Mouse (Mus musculus) heart, embryonic 16.5 days (tissue): Measurements from ENCODE around the gene B4gat1. TPM values are rescaled to one million over a fixed set of nuclear protein-coding genes. Genes with fewer than 3 reads are reported as not detected.

Source experiments
- ATAC-seq: fragments of 200-750 bp; cut with Nextera tagmentation; replicated peaks from 2 replicates; pipeline ENCODE4 v1.8.0; 2017; ENCODE audit warnings: moderate number of reproducible peaks; ENCODE audit not compliant: insufficient read depth, low FRiP score; ENCODE audit errors: extremely low read depth
- H3K27ac ChIP-seq: fragments of 300-500 bp; sonication (generic); 2 replicates; pipeline ENCODE4 v1.5.1; 2014; ENCODE audit warnings: mild to moderate bottlenecking, low read length, control low read depth, moderate library complexity
- H3K27me3 ChIP-seq: fragments of 300-500 bp; sonication (generic); 2 replicates; pipeline ENCODE4 v1.6.1; 2014; ENCODE audit warnings: low read length, mixed read lengths; ENCODE audit not compliant: control insufficient read depth, insufficient read depth
- H3K36me3 ChIP-seq: fragments of 300-500 bp; sonication (generic); 2 replicates; pipeline ENCODE4 v1.6.1; 2014; ENCODE audit not compliant: control insufficient read depth, insufficient read depth
- H3K4me1 ChIP-seq: fragments of 300-500 bp; sonication (generic); 2 replicates; pipeline ENCODE4 v1.6.1; 2014; ENCODE audit warnings: low read length, mixed read lengths; ENCODE audit not compliant: control insufficient read depth, insufficient read depth
- H3K4me2 ChIP-seq: fragments of 300-500 bp; sonication (generic); 2 replicates; pipeline ENCODE4 v1.6.1; 2014; ENCODE audit warnings: low read depth, mild to moderate bottlenecking, control low read depth, low read length
- H3K4me3 ChIP-seq: fragments of 300-500 bp; sonication (generic); 2 replicates; pipeline ENCODE4 v1.5.1; 2014; ENCODE audit warnings: mild to moderate bottlenecking, control low read depth, low read length
- H3K9ac ChIP-seq: fragments of 300-500 bp; sonication (generic); 2 replicates; pipeline ENCODE4 v1.6.1; 2014; ENCODE audit warnings: low read length, control low read depth
- H3K9me3 ChIP-seq: fragments of 300-500 bp; sonication (generic); replicated peaks from 2 replicates; pipeline ENCODE4 v1.6.1; 2016; ENCODE audit warnings: low read length; ENCODE audit not compliant: control insufficient read depth
- WGBS: fragments of 180-500 bp; shearing (Covaris S2); extraction: QIAGEN DNeasy Blood & Tissue Kit; methylation state at CpG from one replicate; pipeline ENCODE4 v1.1.7; 2014; 5-methylcytosine and 5-hydroxymethylcytosine counted together
- polyA plus RNA-seq: library from polyadenylated mRNA; unstranded; fragments of >200 nt; fragmentation: Nextera tagmentation; extraction: Ambion mirVana; gene quantifications from 2 replicates; pipeline ENCODE4 v1.2.1, GENCODE M21; 2015

B4gat1 gene
- polyA plus RNA-seq, 1 experiment from 2014 or later, result 43.5 TPM

GRCm38 (mm10) chr19:5071077-5071476 lies 32.5 kb downstream of the B4gat1 start:
- WGBS, result 23% methylated on average over 11 of the region's 11 CpGs
- Histone ChIP-seq H3K27ac (peak overlapping the region; percentile 43), H3K36me3 (no peaks in the 10 kb centered on the region), H3K9ac (peak overlapping the region; percentile 69), H3K4me2 (peak overlapping the region; percentile 65), H3K27me3 (peaks cover 22% of the 10 kb centered on the region), H3K9me3 (no peaks in the 10 kb centered on the region), H3K4me1 (peaks cover 24% of the 10 kb centered on the region), H3K4me3 (peak overlapping the region; percentile 59)
- no peak for ATAC-seq

DNA sequence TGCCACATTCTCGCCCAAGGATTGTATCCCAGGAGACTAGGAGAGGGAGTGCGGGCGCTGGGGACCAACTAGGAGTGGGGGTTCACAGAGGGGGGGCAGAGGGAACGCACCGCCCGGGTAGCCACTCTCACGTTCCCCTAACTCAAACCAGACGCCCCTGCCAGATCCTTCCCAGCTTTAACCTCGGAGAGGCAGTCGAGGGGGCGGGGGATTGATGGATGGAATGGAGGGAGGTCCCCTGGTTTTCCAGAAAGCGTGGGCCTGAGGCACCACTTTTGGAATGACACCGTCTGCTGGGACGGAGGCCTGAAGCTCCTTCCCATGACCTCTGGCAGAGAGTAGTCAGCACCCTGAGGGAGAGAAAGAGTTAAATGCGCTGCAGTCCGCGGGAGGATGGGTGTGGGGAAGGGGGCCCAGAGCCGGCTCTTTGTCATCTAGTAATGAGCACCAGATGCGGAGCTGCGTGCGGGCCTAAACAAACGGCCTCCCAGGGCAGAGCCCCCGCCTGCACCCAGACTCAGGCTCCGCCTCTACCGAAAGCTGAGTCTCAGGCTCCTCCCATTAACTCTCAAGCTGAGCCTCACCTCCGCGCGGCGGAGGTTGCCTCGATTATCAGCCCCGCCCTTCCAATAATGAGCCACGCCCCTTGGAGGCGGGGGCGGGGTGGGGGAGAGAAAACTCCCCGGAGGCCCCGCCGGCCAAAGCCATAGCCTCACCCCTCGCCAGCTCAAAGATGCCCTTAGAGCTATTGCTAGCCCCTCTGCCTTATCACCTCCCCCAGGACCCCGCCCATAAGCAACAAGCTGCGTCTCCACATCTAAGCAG lies 33.1 kb downstream of the B4gat1 start:
- Histone ChIP-seq H3K4me3 (peak overlapping the region; percentile 59), H3K27ac (peak overlapping the region; percentile 43), H3K9ac (peak overlapping the region; percentile 69), H3K4me2 (peak overlapping the region; percentile 65), H3K27me3 (peaks cover 22% of the 10 kb centered on the region), H3K36me3 (no peaks in the 10 kb centered on the region), H3K9me3 (no peaks in the 10 kb centered on the region), H3K4me1 (peaks cover 23% of the 10 kb centered on the region)
- 3% methylated on average over 40 of the region's 40 CpGs for WGBS
- peak; percentile 75 for ATAC-seq

GRCm38 (mm10) chr19:5072389-5073019 lies 33.9 kb downstream of the B4gat1 start:
- no peak for ATAC-seq
- Histone ChIP-seq H3K4me3 (peak overlapping the region; percentile 59), H3K4me1 (peaks cover 16% of the 10 kb centered on the region), H3K9ac (0 out of 2 replicates have a peak overlapping the region, but pooled peaks have one; percentile 3), H3K27ac (peak overlapping the region; percentile 15; the same call in 1 of the 2 replicates), H3K9me3 (no peaks in the 10 kb centered on the region), H3K36me3 (no peaks in the 10 kb centered on the region), H3K27me3 (peaks cover 22% of the 10 kb centered on the region), H3K4me2 (peak overlapping the region; percentile 65)
- 2% methylated on average over 20 of the region's 20 CpGs for WGBS

GRCm38 (mm10) chr19:5073028-5073427 lies 34.4 kb downstream of the B4gat1 start:
- ATAC-seq, result no peak
- under 1% methylated on average over 15 of the region's 15 CpGs for WGBS
- no peak overlapping the region for H3K9ac ChIP-seq
- H3K9me3 ChIP-seq, result no peaks in the 10 kb centered on the region
- peak overlapping the region; percentile 59 for H3K4me3 ChIP-seq
- peaks cover 14% of the 10 kb centered on the region for H3K4me1 ChIP-seq
- peak overlapping the region; percentile 65 for H3K4me2 ChIP-seq
- H3K36me3 ChIP-seq, result no peaks in the 10 kb centered on the region
- H3K27me3 ChIP-seq, result peaks cover 22% of the 10 kb centered on the region
- no peak overlapping the region for H3K27ac ChIP-seq

DNA sequence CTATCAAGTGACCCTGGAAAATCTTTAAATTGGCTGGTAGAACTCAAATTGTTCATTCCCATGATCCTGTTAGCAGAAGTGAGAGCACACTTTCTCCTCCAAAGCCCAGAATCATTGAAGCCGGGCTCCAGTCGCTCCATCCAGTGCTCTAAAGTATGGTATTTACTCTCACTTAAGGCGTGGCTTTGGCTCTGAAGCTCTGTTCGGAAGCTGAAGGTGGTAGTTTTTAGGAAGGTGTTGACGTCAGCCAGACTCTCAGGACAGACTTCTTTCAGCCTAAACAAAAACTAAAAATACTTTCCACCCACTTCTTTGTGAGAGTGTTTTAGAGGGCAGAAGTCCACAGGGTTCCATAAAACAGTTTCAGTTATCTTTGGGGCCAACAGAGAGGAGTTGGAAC lies 34.9 kb downstream of the B4gat1 start:
- no peak overlapping the region for H3K27ac ChIP-seq
- peaks cover 21% of the 10 kb centered on the region for H3K27me3 ChIP-seq
- no peak overlapping the region for H3K4me2 ChIP-seq
- no peak for ATAC-seq
- H3K36me3 ChIP-seq, result no peaks in the 10 kb centered on the region
- WGBS, result 32% methylated on average over 5 of the region's 5 CpGs
- H3K9ac ChIP-seq, result no peak overlapping the region
- H3K4me1 ChIP-seq, result peaks cover 9% of the 10 kb centered on the region
- H3K4me3 ChIP-seq, result no peak overlapping the region
- H3K9me3 ChIP-seq, result no peaks in the 10 kb centered on the region

- no peak for ATAC-seq
- WGBS, result 88% methylated on average over 1 of the region's 1 CpGs
- Histone ChIP-seq H3K36me3 (no peaks in the 10 kb centered on the region), H3K4me2 (no peak overlapping the region), H3K4me3 (no peak overlapping the region), H3K9ac (no peak overlapping the region), H3K9me3 (no peaks in the 10 kb centered on the region), H3K27ac (no peak overlapping the region), H3K4me1 (no peaks in the 10 kb centered on the region), H3K27me3 (peaks cover 42% of the 10 kb centered on the region)
Observed at GRCm38 (mm10) chr19:5079279-5079678, 40.7 kb downstream of the B4gat1 start.

GRCm38 (mm10) chr19:5082005-5082404 lies 43.4 kb downstream of the B4gat1 start:
- WGBS, result 65% methylated on average over 18 of the region's 18 CpGs
- H3K36me3 ChIP-seq, result no peaks in the 10 kb centered on the region
- peaks cover 62% of the 10 kb centered on the region for H3K27me3 ChIP-seq
- H3K9me3 ChIP-seq, result no peaks in the 10 kb centered on the region
- no peak for ATAC-seq
- H3K4me2 ChIP-seq, result no peak overlapping the region
- H3K9ac ChIP-seq, result no peak overlapping the region
- no peak overlapping the region for H3K27ac ChIP-seq
- H3K4me3 ChIP-seq, result no peak overlapping the region
- H3K4me1 ChIP-seq, result peaks cover 3% of the 10 kb centered on the region

- no peak overlapping the region for H3K4me3 ChIP-seq
- no peak for ATAC-seq
- no peak overlapping the region for H3K27ac ChIP-seq
- H3K4me1 ChIP-seq, result peaks cover 7% of the 10 kb centered on the region
- WGBS, result 62% methylated on average over 24 of the region's 24 CpGs
- no peak overlapping the region for H3K4me2 ChIP-seq
- no peak overlapping the region for H3K9ac ChIP-seq
- no peaks in the 10 kb centered on the region for H3K36me3 ChIP-seq
- no peaks in the 10 kb centered on the region for H3K9me3 ChIP-seq
- peaks cover 62% of the 10 kb centered on the region for H3K27me3 ChIP-seq
Observed at GRCm38 (mm10) chr19:5082596-5082995, 44.0 kb downstream of the B4gat1 start.
